Mouse (Mus musculus) forebrain, embryonic 14.5 days (tissue): Measurements from ENCODE around the gene Thsd4. TPM values are rescaled to one million over a fixed set of nuclear protein-coding genes. Genes with fewer than 3 reads are reported as not detected.
"Not testable (repeated sequence)": the region's sequence is repeated elsewhere in the genome, so short reads cannot be mapped to it uniquely, and the experiment has no call there.

Source experiments
- ATAC-seq: fragments of 200-750 bp; cut with Nextera tagmentation; 2 replicates; pipeline ENCODE4 v1.8.0; 2017; ENCODE audit warnings: mild to moderate bottlenecking, moderate library complexity
- DNase-seq: peaks from one replicate; pipeline ENCODE4 v3.0.0-alpha.2; 2015; ENCODE audit warnings: low spot score
- H3K27ac ChIP-seq: fragments of 300-500 bp; sonication (generic); 2 replicates; pipeline ENCODE4 v1.5.1; 2014; ENCODE audit warnings: low read depth, mild to moderate bottlenecking, control low read depth, low read length, moderate library complexity
- H3K27me3 ChIP-seq: fragments of 300-500 bp; sonication (generic); replicated peaks from 2 replicates; pipeline ENCODE4 v1.6.1; 2014; ENCODE audit warnings: low read length, control low read depth, mixed read lengths; ENCODE audit not compliant: control insufficient read depth, insufficient read depth
- H3K36me3 ChIP-seq: fragments of 300-500 bp; sonication (generic); 2 replicates; pipeline ENCODE4 v1.6.1; 2014; ENCODE audit warnings: low read length, control low read depth; ENCODE audit not compliant: control insufficient read depth, insufficient read depth
- H3K4me1 ChIP-seq: fragments of 300-500 bp; sonication (generic); 2 replicates; pipeline ENCODE4 v1.6.1; 2014; ENCODE audit warnings: antibody characterized with exemption, low read length, control low read depth; ENCODE audit not compliant: control insufficient read depth, insufficient read depth
- H3K4me2 ChIP-seq: fragments of 300-500 bp; sonication (generic); 2 replicates; pipeline ENCODE4 v1.6.1; 2014; ENCODE audit warnings: mild to moderate bottlenecking, control low read depth, low read length
- H3K4me3 ChIP-seq: fragments of 300-500 bp; sonication (generic); 2 replicates; pipeline ENCODE4 v1.5.1; 2014; ENCODE audit warnings: low read depth, low read length, control low read depth
- H3K9ac ChIP-seq: fragments of 300-500 bp; sonication (generic); 2 replicates; pipeline ENCODE4 v1.6.1; 2014; ENCODE audit warnings: mild to moderate bottlenecking, low read length, control low read depth, moderate library complexity
- H3K9me3 ChIP-seq: fragments of 300-500 bp; sonication (generic); replicated peaks from 2 replicates; pipeline ENCODE4 v1.6.1; 2016; ENCODE audit warnings: low read length, control low read depth, mixed read lengths; ENCODE audit not compliant: control insufficient read depth
- WGBS: fragments of 180-500 bp; shearing (Covaris S2); extraction: QIAGEN DNeasy Blood & Tissue Kit; methylation state at CpG from one replicate; pipeline ENCODE4 v1.1.7; 2014; 5-methylcytosine and 5-hydroxymethylcytosine counted together
- polyA plus RNA-seq: library from polyadenylated mRNA; unstranded; fragments of >200 nt; fragmentation: Nextera tagmentation; extraction: Ambion mirVana; gene quantifications from 2 replicates; pipeline ENCODE4 v1.2.1, GENCODE M21; 2014

Gene Thsd4
- polyA plus RNA-seq, 1 experiment from 2014 or later = 3.4 TPM

GRCm38 (mm10) chr9:60283546-60283945 is 238.3 kb downstream of the Thsd4 start:
- WGBS = 74% methylated on average over 3 of the region's 3 CpGs

GRCm38 (mm10) chr9:60281281-60281680 is 240.6 kb downstream of the Thsd4 start:
- ATAC-seq (no peak), DNase-seq (no peak)
- Histone ChIP-seq H3K27ac (no peak overlapping the region), H3K36me3 (no peaks in the 10 kb centered on the region), H3K9ac (no peak overlapping the region), H3K4me1 (peaks cover 9% of the 10 kb centered on the region), H3K4me3 (no peak overlapping the region), H3K9me3 (no peaks in the 10 kb centered on the region), H3K4me2 (no peak overlapping the region), H3K27me3 (no peaks in the 10 kb centered on the region)
- WGBS = 78% methylated on average over 11 of the region's 11 CpGs

More at GRCm38 (mm10) chr9:60283546-60283945, 238.3 kb downstream of the Thsd4 start:
- Histone ChIP-seq H3K27me3 (no peaks in the 10 kb centered on the region), H3K4me1 (peaks cover 9% of the 10 kb centered on the region), H3K9me3 (no peaks in the 10 kb centered on the region), H3K4me2 (no peak overlapping the region), H3K36me3 (no peaks in the 10 kb centered on the region), H3K4me3 (no peak overlapping the region), H3K27ac (no peak overlapping the region), H3K9ac (no peak overlapping the region)
- ATAC-seq (no peak), DNase-seq (peak; percentile 46)

- 88% methylated on average over 5 of the region's 5 CpGs for WGBS
- Histone ChIP-seq H3K4me1 (peaks cover 9% of the 10 kb centered on the region), H3K4me2 (no peak overlapping the region), H3K36me3 (no peaks in the 10 kb centered on the region), H3K27ac (no peak overlapping the region), H3K27me3 (no peaks in the 10 kb centered on the region), H3K9me3 (no peaks in the 10 kb centered on the region), H3K4me3 (no peak overlapping the region), H3K9ac (no peak overlapping the region)
- ATAC-seq = no peak
- no peak for DNase-seq
Observed at GRCm38 (mm10) chr9:60280786-60281185, 241.1 kb downstream of the Thsd4 start.

GRCm38 (mm10) chr9:60279556-60279955 is 242.3 kb downstream of the Thsd4 start:
- H3K4me2 ChIP-seq = no peak overlapping the region
- ATAC-seq = no peak

GRCm38 (mm10) chr9:60276351-60276750 is 245.5 kb downstream of the Thsd4 start:
- WGBS = 25% methylated on average over 5 of the region's 5 CpGs
- DNase-seq (peak; percentile 52), ATAC-seq (no peak)
- H3K4me2 ChIP-seq = no peak overlapping the region
- no peaks in the 10 kb centered on the region for H3K9me3 ChIP-seq
- H3K36me3 ChIP-seq = no peaks in the 10 kb centered on the region
- no peak overlapping the region for H3K27ac ChIP-seq
- H3K4me3 ChIP-seq = no peak overlapping the region
- no peak overlapping the region for H3K9ac ChIP-seq
- no peaks in the 10 kb centered on the region for H3K4me1 ChIP-seq
- no peaks in the 10 kb centered on the region for H3K27me3 ChIP-seq

More at GRCm38 (mm10) chr9:60279556-60279955, 242.3 kb downstream of the Thsd4 start:
- Histone ChIP-seq H3K9ac (no peak overlapping the region), H3K4me3 (no peak overlapping the region), H3K36me3 (no peaks in the 10 kb centered on the region), H3K4me1 (peaks cover under 1% of the 10 kb centered on the region; the same call in 1 of the 2 replicates), H3K27me3 (no peaks in the 10 kb centered on the region), H3K27ac (no peak overlapping the region), H3K9me3 (no peaks in the 10 kb centered on the region)
- DNase-seq = no peak
- WGBS = 91% methylated on average over 6 of the region's 6 CpGs

GRCm38 (mm10) chr9:60275410-60276159 is 246.3 kb downstream of the Thsd4 start:
- H3K9ac ChIP-seq = no peak overlapping the region
- DNase-seq (peak; percentile 56), ATAC-seq (peak; percentile 65; the same call in 1 of the 2 replicates)
- H3K4me1 ChIP-seq = no peaks in the 10 kb centered on the region
- H3K4me3 ChIP-seq = no peak overlapping the region
- H3K36me3 ChIP-seq = no peaks in the 10 kb centered on the region
- no peak overlapping the region for H3K27ac ChIP-seq
- WGBS = 8% methylated on average over 12 of the region's 12 CpGs
- H3K4me2 ChIP-seq = peak overlapping the region; percentile 3; the same call in 1 of the 2 replicates
- H3K27me3 ChIP-seq = no peaks in the 10 kb centered on the region
- no peaks in the 10 kb centered on the region for H3K9me3 ChIP-seq

GRCm38 (mm10) chr9:60274503-60274902 is 247.3 kb downstream of the Thsd4 start:
- H3K9me3 ChIP-seq = no peaks in the 10 kb centered on the region
- H3K4me3 ChIP-seq = no peak overlapping the region
- H3K4me1 ChIP-seq = no peaks in the 10 kb centered on the region
- no peak overlapping the region for H3K4me2 ChIP-seq
- no peak overlapping the region for H3K9ac ChIP-seq
- 67% methylated on average over 4 of the region's 4 CpGs for WGBS
- ATAC-seq = no peak
- no peak for DNase-seq
- no peaks in the 10 kb centered on the region for H3K27me3 ChIP-seq
- no peaks in the 10 kb centered on the region for H3K36me3 ChIP-seq
- no peak overlapping the region for H3K27ac ChIP-seq

GRCm38 (mm10) chr9:60272345-60272744 is 249.5 kb downstream of the Thsd4 start:
- not testable (repeated sequence) for H3K4me2 ChIP-seq, H3K9me3 ChIP-seq, H3K27ac ChIP-seq, H3K4me1 ChIP-seq, H3K4me3 ChIP-seq, H3K36me3 ChIP-seq, H3K9ac ChIP-seq, H3K27me3 ChIP-seq, ATAC-seq, DNase-seq
- 86% methylated on average over 8 of the region's 8 CpGs for WGBS

GRCm38 (mm10) chr9:60271940-60272339 is 249.9 kb downstream of the Thsd4 start:
- Histone ChIP-seq H3K27me3 (no peaks in the 10 kb centered on the region), H3K9me3 (no peaks in the 10 kb centered on the region), H3K4me2 (no peak overlapping the region), H3K4me1 (peaks cover 13% of the 10 kb centered on the region), H3K36me3 (no peaks in the 10 kb centered on the region), H3K27ac (no peak overlapping the region), H3K9ac (no peak overlapping the region), H3K4me3 (no peak overlapping the region)
- WGBS = 69% methylated on average over 2 of the region's 2 CpGs
- ATAC-seq (no peak), DNase-seq (no peak)
